Mouse (Mus musculus) embryonic facial prominence, embryonic 12.5 days (tissue): ENCODE measurements around the gene Rap2c. TPM values are rescaled to one million over a fixed set of nuclear protein-coding genes. Genes with fewer than 3 reads are reported as not detected.

Source experiments
- ATAC-seq: fragments of 200-750 bp; cut with Nextera tagmentation; 2 replicates; pipeline ENCODE4 v1.8.0; 2017; ENCODE audit not compliant: insufficient number of reproducible peaks, insufficient read depth, low FRiP score, low TSS enrichment
- H3K27ac ChIP-seq: fragments of 300-500 bp; sonication (generic); 2 replicates; pipeline ENCODE4 v1.5.1; 2016; ENCODE audit warnings: mild to moderate bottlenecking
- H3K27me3 ChIP-seq: fragments of 300-500 bp; sonication (generic); 2 replicates; pipeline ENCODE4 v1.6.1; 2016; ENCODE audit warnings: mild to moderate bottlenecking, moderate library complexity
- H3K36me3 ChIP-seq: fragments of 300-500 bp; sonication (generic); 2 replicates; pipeline ENCODE4 v1.6.1; 2016; ENCODE audit warnings: mild to moderate bottlenecking
- H3K4me1 ChIP-seq: fragments of 300-500 bp; sonication (generic); 2 replicates; pipeline ENCODE4 v1.6.1; 2016
- H3K4me2 ChIP-seq: fragments of 300-500 bp; sonication (generic); replicated peaks from 2 replicates; pipeline ENCODE4 v1.6.1; 2016; ENCODE audit warnings: mild to moderate bottlenecking, moderate library complexity
- H3K4me3 ChIP-seq: fragments of 300-500 bp; sonication (generic); 2 replicates; pipeline ENCODE4 v1.5.1; 2016; ENCODE audit warnings: mild to moderate bottlenecking
- H3K9ac ChIP-seq: fragments of 300-500 bp; sonication (generic); 2 replicates; pipeline ENCODE4 v1.6.1; 2016; ENCODE audit warnings: mild to moderate bottlenecking, moderate library complexity
- H3K9me3 ChIP-seq: fragments of 300-500 bp; sonication (generic); 2 replicates; pipeline ENCODE4 v1.6.1; 2016; ENCODE audit warnings: mild to moderate bottlenecking, moderate library complexity
- WGBS: fragments of 180-500 bp; shearing (Covaris S2); methylation state at CpG from one replicate; pipeline ENCODE4 v1.1.7; 2016; 5-methylcytosine and 5-hydroxymethylcytosine counted together
- polyA plus RNA-seq: library from polyadenylated mRNA; unstranded; fragments of >200 nt; fragmentation: Nextera tagmentation; extraction: Ambion mirVana; gene quantifications from 2 replicates; pipeline ENCODE4 v1.2.1, GENCODE M21; 2016

Gene Rap2c
- 37.0 and 38.2 TPM in 2 replicates for polyA plus RNA-seq

- 32% methylated on average over 11 of the region's 92 CpGs for WGBS
- ATAC-seq: peak; percentile 81
- H3K27ac ChIP-seq: peak within 1 kb of the TSS; percentile 96
- no peaks in the 10 kb centered on the region for H3K27me3 ChIP-seq
- peak within 1 kb of the TSS; percentile 52 for H3K4me3 ChIP-seq
- H3K9me3 ChIP-seq: no peaks in the 10 kb centered on the region
- peak within 1 kb of the TSS; percentile 68 for H3K9ac ChIP-seq
- peak within 1 kb of the TSS; percentile 47 for H3K4me2 ChIP-seq
- H3K36me3 ChIP-seq: no peaks in the 10 kb centered on the region
- H3K4me1 ChIP-seq: peaks cover 4% of the 10 kb centered on the region; the same call in 1 of the 2 replicates
Measured at GRCm38 (mm10) chrX:51017851-51018785, at the start of gene Rap2c. Gene Rap2c (minus strand): TSS chrX:51018018.

DNA sequence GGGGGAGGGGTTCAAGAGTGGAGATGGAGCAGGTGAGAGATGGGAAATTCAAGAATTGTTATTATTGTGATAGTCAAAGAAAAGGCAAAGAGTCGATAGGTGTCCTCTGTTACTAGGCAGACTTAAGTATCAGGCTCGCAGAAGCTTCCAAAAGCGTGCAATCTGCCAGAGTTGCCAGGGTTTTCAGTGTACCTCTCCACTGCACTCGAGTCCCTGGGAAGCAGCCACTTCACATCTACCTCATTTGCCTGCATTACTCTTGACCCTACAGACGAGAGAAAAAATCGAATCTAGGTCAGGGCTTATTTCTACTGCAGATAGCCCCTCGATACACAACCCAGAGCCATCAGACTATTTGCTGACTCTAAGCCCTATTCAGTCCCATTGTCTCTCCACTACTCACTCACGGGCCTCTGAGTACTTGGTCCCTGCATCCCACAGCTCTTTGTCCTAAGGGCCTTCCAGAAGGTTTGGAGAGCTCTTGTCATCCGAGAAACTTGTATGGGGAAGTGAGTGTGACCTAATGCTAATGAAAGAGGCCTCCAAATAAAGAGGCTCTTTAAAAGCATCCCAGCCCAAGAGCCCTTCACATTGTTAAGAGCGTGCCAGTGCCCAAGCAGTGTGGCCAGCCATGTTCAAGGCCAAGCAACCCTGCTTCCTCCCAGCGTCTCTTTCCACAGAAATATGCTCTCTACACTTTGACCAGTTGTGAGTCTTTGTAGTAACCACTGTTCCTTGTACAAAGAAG lies 48.9 kb upstream of the Rap2c start:
- H3K36me3 ChIP-seq: no peaks in the 10 kb centered on the region
- no peak overlapping the region for H3K9ac ChIP-seq
- H3K27ac ChIP-seq: no peak overlapping the region
- no peak overlapping the region for H3K4me3 ChIP-seq
- 77% methylated on average over 11 of the region's 11 CpGs for WGBS
- ATAC-seq: no peak
- no peaks in the 10 kb centered on the region for H3K4me1 ChIP-seq
- H3K4me2 ChIP-seq: no peak overlapping the region
- no peaks in the 10 kb centered on the region for H3K27me3 ChIP-seq
- H3K9me3 ChIP-seq: no peaks in the 10 kb centered on the region

- WGBS: 22% methylated on average over 6 of the region's 6 CpGs
Measured at GRCm38 (mm10) chrX:51065773-51066172, 48.0 kb upstream of the Rap2c start.

GRCm38 (mm10) chrX:51065158-51065664 lies 47.4 kb upstream of the Rap2c start:
- Histone ChIP-seq H3K27me3 (no peaks in the 10 kb centered on the region), H3K4me1 (no peaks in the 10 kb centered on the region), H3K4me2 (no peak overlapping the region), H3K36me3 (no peaks in the 10 kb centered on the region), H3K9me3 (no peaks in the 10 kb centered on the region), H3K4me3 (no peak overlapping the region), H3K9ac (no peak overlapping the region), H3K27ac (no peak overlapping the region)
- 55% methylated on average over 6 of the region's 6 CpGs for WGBS
- ATAC-seq: no peak

More at GRCm38 (mm10) chrX:51065773-51066172, 48.0 kb upstream of the Rap2c start:
- Histone ChIP-seq H3K4me3 (no peak overlapping the region), H3K9me3 (no peaks in the 10 kb centered on the region), H3K27me3 (no peaks in the 10 kb centered on the region), H3K4me1 (no peaks in the 10 kb centered on the region), H3K27ac (no peak overlapping the region), H3K4me2 (no peak overlapping the region), H3K36me3 (no peaks in the 10 kb centered on the region), H3K9ac (no peak overlapping the region)
- ATAC-seq: no peak

DNA sequence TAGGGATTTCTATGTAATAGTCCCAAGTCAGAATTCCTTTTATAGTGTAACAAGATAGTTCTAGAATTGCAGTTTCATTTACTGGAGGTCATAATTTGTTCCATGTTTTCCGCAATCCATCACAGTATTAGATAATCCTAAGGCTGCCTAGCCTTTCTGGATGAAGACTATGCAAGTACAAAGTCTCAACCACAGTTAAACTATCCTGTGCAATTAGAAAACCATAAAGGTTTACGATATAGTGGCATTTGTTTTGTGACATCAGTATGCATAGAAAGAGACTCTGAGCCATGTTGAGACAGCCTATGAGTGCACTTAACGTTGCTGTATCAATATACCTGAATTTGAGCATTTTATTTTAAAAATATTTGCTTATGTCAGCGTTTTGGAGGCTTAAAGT lies 42.4 kb upstream of the Rap2c start:
- ATAC-seq: no peak
- H3K27me3 ChIP-seq: no peaks in the 10 kb centered on the region
- H3K4me2 ChIP-seq: no peak overlapping the region
- H3K36me3 ChIP-seq: no peaks in the 10 kb centered on the region
- no peak overlapping the region for H3K9ac ChIP-seq
- H3K4me1 ChIP-seq: no peaks in the 10 kb centered on the region
- no peak overlapping the region for H3K27ac ChIP-seq
- H3K4me3 ChIP-seq: no peak overlapping the region
- no peaks in the 10 kb centered on the region for H3K9me3 ChIP-seq
- WGBS: 61% methylated on average over 4 of the region's 4 CpGs

GRCm38 (mm10) chrX:51058741-51059140 lies 40.9 kb upstream of the Rap2c start:
- Histone ChIP-seq H3K9me3 (no peaks in the 10 kb centered on the region), H3K27me3 (no peaks in the 10 kb centered on the region), H3K36me3 (no peaks in the 10 kb centered on the region), H3K4me2 (no peak overlapping the region), H3K4me3 (no peak overlapping the region), H3K9ac (no peak overlapping the region), H3K4me1 (no peaks in the 10 kb centered on the region), H3K27ac (no peak overlapping the region)
- 61% methylated on average over 4 of the region's 4 CpGs for WGBS
- ATAC-seq: no peak

DNA sequence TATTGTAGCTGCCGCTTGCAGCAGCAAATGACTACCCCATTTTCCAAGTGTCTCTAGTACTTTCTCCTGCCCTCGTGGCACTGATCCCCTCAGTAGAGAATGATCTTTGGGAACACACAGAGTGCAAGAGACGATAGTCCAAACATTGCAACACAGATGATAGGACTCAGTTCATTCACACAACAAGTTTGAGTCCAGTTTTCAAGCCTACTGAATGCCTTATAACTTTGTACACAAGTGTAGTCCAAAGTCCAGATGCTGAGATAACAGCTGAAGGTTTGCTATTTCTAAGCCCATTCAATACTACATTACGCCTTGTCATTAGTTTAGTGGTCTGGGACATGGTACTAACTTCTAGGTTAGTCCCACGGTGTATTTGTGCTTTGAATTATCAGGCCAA lies 40.5 kb upstream of the Rap2c start:
- 78% methylated on average over 5 of the region's 5 CpGs for WGBS
- Histone ChIP-seq H3K9ac (no peak overlapping the region), H3K9me3 (no peaks in the 10 kb centered on the region), H3K4me2 (no peak overlapping the region), H3K27ac (no peak overlapping the region), H3K36me3 (no peaks in the 10 kb centered on the region), H3K4me1 (no peaks in the 10 kb centered on the region), H3K27me3 (no peaks in the 10 kb centered on the region), H3K4me3 (no peak overlapping the region)
- no peak for ATAC-seq

DNA sequence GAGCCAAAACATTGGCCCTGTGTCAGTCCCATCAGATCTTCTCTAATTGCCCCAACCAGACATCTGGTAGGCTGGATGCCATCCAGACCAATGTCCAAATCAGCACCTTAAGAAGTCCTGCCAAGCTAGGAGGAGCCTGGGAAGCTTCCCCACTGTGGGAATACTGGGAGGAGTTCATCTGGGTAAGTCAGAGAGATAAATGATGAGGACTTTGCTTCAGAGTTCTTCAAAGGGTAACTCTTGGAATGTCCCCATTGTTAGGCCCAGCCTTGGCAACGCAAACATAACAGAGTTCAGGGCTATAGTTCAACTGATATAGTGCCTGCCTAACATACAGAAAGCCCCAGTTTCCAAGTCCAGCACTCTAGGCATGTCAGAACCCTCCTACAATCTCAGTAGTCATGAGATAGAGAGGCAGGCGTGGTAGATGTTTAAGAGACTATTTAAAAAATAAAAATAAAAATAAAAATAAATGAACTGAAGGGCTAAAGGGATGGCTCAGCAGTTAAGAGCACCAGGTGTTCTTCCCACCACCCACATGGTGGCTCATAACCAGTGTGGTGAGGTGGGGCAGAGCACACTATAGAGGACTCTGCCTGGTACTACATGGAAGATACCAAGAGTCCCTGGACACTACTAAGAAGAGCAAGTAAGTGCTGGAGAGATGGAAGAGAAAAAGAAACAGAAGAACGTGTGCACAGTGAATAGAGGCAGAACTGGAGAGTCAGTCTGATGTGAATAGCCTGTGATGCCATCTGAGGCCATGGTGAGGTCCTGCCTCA lies 34.1 kb upstream of the Rap2c start:
- Histone ChIP-seq H3K4me2 (no peak overlapping the region), H3K9ac (no peak overlapping the region), H3K27ac (no peak overlapping the region), H3K4me3 (no peak overlapping the region), H3K27me3 (no peaks in the 10 kb centered on the region), H3K9me3 (no peaks in the 10 kb centered on the region), H3K36me3 (no peaks in the 10 kb centered on the region), H3K4me1 (no peaks in the 10 kb centered on the region)
- WGBS: 82% methylated on average over 3 of the region's 3 CpGs
- ATAC-seq: no peak

GRCm38 (mm10) chrX:51035678-51036209 lies 17.9 kb upstream of the Rap2c start:
- H3K9ac ChIP-seq: no peak overlapping the region
- 15% methylated on average over 7 of the region's 7 CpGs for WGBS
- peak overlapping the region; percentile 80 for H3K27ac ChIP-seq
- H3K4me2 ChIP-seq: no peak overlapping the region
- no peaks in the 10 kb centered on the region for H3K36me3 ChIP-seq
- H3K9me3 ChIP-seq: no peaks in the 10 kb centered on the region
- H3K27me3 ChIP-seq: no peaks in the 10 kb centered on the region
- no peaks in the 10 kb centered on the region for H3K4me1 ChIP-seq
- no peak overlapping the region for H3K4me3 ChIP-seq
- no peak for ATAC-seq

DNA sequence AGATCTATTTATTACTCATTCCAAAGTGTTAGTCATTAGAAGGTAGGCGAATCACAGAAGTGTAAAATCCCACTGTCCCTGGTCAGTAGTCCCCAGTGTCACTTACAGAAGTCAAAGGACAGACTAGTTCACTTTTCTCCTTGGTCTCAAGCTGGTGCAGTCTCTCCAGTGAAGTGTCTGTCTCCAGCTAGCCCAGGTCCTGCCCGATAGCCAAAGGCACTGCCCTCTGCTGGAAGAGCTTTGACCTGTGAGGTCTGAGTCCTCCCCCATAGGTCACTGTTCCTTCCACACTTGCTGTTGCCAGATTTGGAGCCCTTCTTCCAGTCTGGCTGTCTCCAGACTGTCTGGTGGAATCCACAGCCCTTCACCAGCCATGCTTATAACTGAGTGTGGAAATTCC lies 2.1 kb upstream of the Rap2c start:
- WGBS: 34% methylated on average over 2 of the region's 2 CpGs
- H3K9ac ChIP-seq: no peak overlapping the region
- ATAC-seq: no peak
- no peak overlapping the region for H3K4me3 ChIP-seq
- H3K36me3 ChIP-seq: no peaks in the 10 kb centered on the region
- no peak overlapping the region for H3K4me2 ChIP-seq
- no peaks in the 10 kb centered on the region for H3K9me3 ChIP-seq
- H3K4me1 ChIP-seq: peaks cover 4% of the 10 kb centered on the region; the same call in 1 of the 2 replicates
- no peak overlapping the region for H3K27ac ChIP-seq
- H3K27me3 ChIP-seq: no peaks in the 10 kb centered on the region

DNA sequence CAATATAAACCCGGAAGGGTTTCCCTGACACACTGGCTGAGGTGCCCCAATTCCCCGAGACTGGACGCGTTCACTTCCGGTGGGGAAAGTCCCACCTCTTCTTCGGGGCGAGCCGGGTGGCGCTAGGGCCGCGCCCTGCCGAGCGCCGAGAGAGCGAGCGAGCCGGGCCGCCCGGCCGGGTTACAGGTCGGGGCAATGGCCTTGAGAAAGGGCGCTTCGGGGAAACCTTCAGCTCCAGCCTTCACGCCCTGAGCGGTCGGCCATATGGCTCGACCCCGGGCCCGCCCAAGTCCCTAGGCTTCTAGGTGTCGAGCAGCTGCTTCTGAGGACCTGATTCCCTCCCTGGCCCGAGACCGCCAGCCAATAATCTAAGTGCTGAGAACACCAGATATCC lies 965 bp upstream of the Rap2c start:
- WGBS: 26% methylated on average over 28 of the region's 32 CpGs
- no peaks in the 10 kb centered on the region for H3K9me3 ChIP-seq
- H3K4me3 ChIP-seq: peak overlapping the region; percentile 52
- no peaks in the 10 kb centered on the region for H3K27me3 ChIP-seq
- H3K4me2 ChIP-seq: peak overlapping the region; percentile 42
- peaks cover 4% of the 10 kb centered on the region; the same call in 1 of the 2 replicates for H3K4me1 ChIP-seq
- ATAC-seq: peak; percentile 89; the same call in 1 of the 2 replicates
- peak overlapping the region; percentile 96 for H3K27ac ChIP-seq
- H3K9ac ChIP-seq: peak overlapping the region; percentile 68
- no peaks in the 10 kb centered on the region for H3K36me3 ChIP-seq
